Mouse (Mus musculus) embryonic facial prominence, embryonic 12.5 days (tissue): ENCODE measurements around the gene Ccdc136. TPM values are rescaled to one million over a fixed set of nuclear protein-coding genes. Genes with fewer than 3 reads are reported as not detected.
A peak's percentile ranks its signal among the peaks of the same experiment; 100 is the strongest.

ENCODE experiments used
- ATAC-seq: fragments of 200-750 bp; cut with Nextera tagmentation; 2 replicates; pipeline ENCODE4 v1.8.0; 2017; ENCODE audit not compliant: insufficient number of reproducible peaks, insufficient read depth, low FRiP score, low TSS enrichment
- H3K27ac ChIP-seq: fragments of 300-500 bp; sonication (generic); 2 replicates; pipeline ENCODE4 v1.5.1; 2016; ENCODE audit warnings: mild to moderate bottlenecking
- H3K27me3 ChIP-seq: fragments of 300-500 bp; sonication (generic); 2 replicates; pipeline ENCODE4 v1.6.1; 2016; ENCODE audit warnings: mild to moderate bottlenecking, moderate library complexity
- H3K36me3 ChIP-seq: fragments of 300-500 bp; sonication (generic); 2 replicates; pipeline ENCODE4 v1.6.1; 2016; ENCODE audit warnings: mild to moderate bottlenecking
- H3K4me1 ChIP-seq: fragments of 300-500 bp; sonication (generic); 2 replicates; pipeline ENCODE4 v1.6.1; 2016
- H3K4me2 ChIP-seq: fragments of 300-500 bp; sonication (generic); replicated peaks from 2 replicates; pipeline ENCODE4 v1.6.1; 2016; ENCODE audit warnings: mild to moderate bottlenecking, moderate library complexity
- H3K4me3 ChIP-seq: fragments of 300-500 bp; sonication (generic); 2 replicates; pipeline ENCODE4 v1.5.1; 2016; ENCODE audit warnings: mild to moderate bottlenecking
- H3K9ac ChIP-seq: fragments of 300-500 bp; sonication (generic); 2 replicates; pipeline ENCODE4 v1.6.1; 2016; ENCODE audit warnings: mild to moderate bottlenecking, moderate library complexity
- H3K9me3 ChIP-seq: fragments of 300-500 bp; sonication (generic); 2 replicates; pipeline ENCODE4 v1.6.1; 2016; ENCODE audit warnings: mild to moderate bottlenecking, moderate library complexity
- WGBS: fragments of 180-500 bp; shearing (Covaris S2); methylation state at CpG from one replicate; pipeline ENCODE4 v1.1.7; 2016; 5-methylcytosine and 5-hydroxymethylcytosine counted together
- polyA plus RNA-seq: library from polyadenylated mRNA; unstranded; fragments of >200 nt; fragmentation: Nextera tagmentation; extraction: Ambion mirVana; gene quantifications from 2 replicates; pipeline ENCODE4 v1.2.1, GENCODE M21; 2016

Ccdc136 gene
- polyA plus RNA-seq, 1 experiment from 2014 or later = 26.6 TPM

- 2% methylated on average over 24 of the region's 24 CpGs for WGBS
- Histone ChIP-seq H3K4me3 (peak overlapping the region; percentile 63), H3K4me2 (peak overlapping the region; percentile 88), H3K27me3 (peaks cover 19% of the 10 kb centered on the region), H3K27ac (peak overlapping the region; percentile 23), H3K9me3 (no peaks in the 10 kb centered on the region), H3K36me3 (no peaks in the 10 kb centered on the region), H3K4me1 (peaks cover 19% of the 10 kb centered on the region), H3K9ac (peak overlapping the region; percentile 77)
- peak; percentile 78 for ATAC-seq
Observed at GRCm38 (mm10) chr6:29396714-29397540, 818 bp downstream of the Ccdc136 start.

- Histone ChIP-seq H3K36me3 (no peaks in the 10 kb centered on the region), H3K27ac (peak overlapping the region; percentile 23; the same call in 1 of the 2 replicates), H3K4me2 (peak overlapping the region; percentile 88), H3K4me1 (peaks cover 19% of the 10 kb centered on the region), H3K4me3 (peak overlapping the region; percentile 63), H3K9me3 (no peaks in the 10 kb centered on the region), H3K27me3 (peaks cover 16% of the 10 kb centered on the region), H3K9ac (peak overlapping the region; percentile 77; the same call in 1 of the 2 replicates)
- WGBS = 8% methylated on average over 6 of the region's 6 CpGs
- ATAC-seq = no peak
Observed at GRCm38 (mm10) chr6:29397575-29397974, 1.5 kb downstream of the Ccdc136 start.

GRCm38 (mm10) chr6:29399851-29400250 lies 3.7 kb downstream of the Ccdc136 start:
- H3K36me3 ChIP-seq = no peaks in the 10 kb centered on the region
- peaks cover 11% of the 10 kb centered on the region for H3K27me3 ChIP-seq
- H3K4me2 ChIP-seq = no peak overlapping the region
- WGBS = 88% methylated on average over 4 of the region's 4 CpGs
- H3K9ac ChIP-seq = no peak overlapping the region
- no peak overlapping the region for H3K4me3 ChIP-seq
- H3K9me3 ChIP-seq = no peaks in the 10 kb centered on the region
- no peak overlapping the region for H3K27ac ChIP-seq
- H3K4me1 ChIP-seq = peaks cover 19% of the 10 kb centered on the region
- ATAC-seq = no peak

- no peak for ATAC-seq
- 6% methylated on average over 34 of the region's 34 CpGs for WGBS
- H3K27ac ChIP-seq = no peak overlapping the region
- H3K36me3 ChIP-seq = peaks cover 11% of the 10 kb centered on the region; the same call in 1 of the 2 replicates
- H3K4me3 ChIP-seq = no peak overlapping the region
- peaks cover 4% of the 10 kb centered on the region; the same call in 1 of the 2 replicates for H3K4me1 ChIP-seq
- H3K4me2 ChIP-seq = peak overlapping the region; percentile 45
- no peaks in the 10 kb centered on the region for H3K9me3 ChIP-seq
- H3K27me3 ChIP-seq = 0 out of 2 replicates have a peak, but pooled peaks cover 3% of the 10 kb centered on the region
- no peak overlapping the region for H3K9ac ChIP-seq
Observed at GRCm38 (mm10) chr6:29402693-29403342, 6.7 kb downstream of the Ccdc136 start.

DNA sequence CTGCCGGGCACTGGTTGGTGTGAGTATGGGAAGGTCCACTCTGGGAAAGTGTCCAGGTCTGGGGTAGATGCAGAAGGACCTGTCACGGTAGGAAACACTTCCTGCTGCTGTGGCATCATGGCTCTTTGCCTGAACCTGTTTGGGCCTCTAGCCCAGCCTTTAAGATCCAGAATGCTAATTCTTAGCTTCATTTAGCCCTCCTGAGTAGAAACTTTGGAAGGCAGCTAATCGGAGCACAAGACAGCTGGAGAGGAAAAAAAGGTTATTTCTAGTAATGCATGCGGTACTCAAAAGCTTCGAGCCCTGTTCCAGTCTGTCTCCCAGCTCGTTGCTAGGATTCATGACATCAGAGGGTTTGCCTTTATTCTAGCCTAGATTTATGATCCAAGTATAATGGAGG lies 10.3 kb downstream of the Ccdc136 start:
- 0 out of 2 replicates have a peak, but pooled peaks cover 3% of the 10 kb centered on the region for H3K27me3 ChIP-seq
- H3K36me3 ChIP-seq = peaks cover 32% of the 10 kb centered on the region
- H3K9ac ChIP-seq = no peak overlapping the region
- no peak overlapping the region for H3K4me3 ChIP-seq
- H3K9me3 ChIP-seq = no peaks in the 10 kb centered on the region
- whole genome bisulfite sequencing = 89% methylated on average over 6 of the region's 6 CpGs
- H3K4me2 ChIP-seq = no peak overlapping the region
- H3K27ac ChIP-seq = no peak overlapping the region
- no peaks in the 10 kb centered on the region for H3K4me1 ChIP-seq
- ATAC-seq = no peak

DNA sequence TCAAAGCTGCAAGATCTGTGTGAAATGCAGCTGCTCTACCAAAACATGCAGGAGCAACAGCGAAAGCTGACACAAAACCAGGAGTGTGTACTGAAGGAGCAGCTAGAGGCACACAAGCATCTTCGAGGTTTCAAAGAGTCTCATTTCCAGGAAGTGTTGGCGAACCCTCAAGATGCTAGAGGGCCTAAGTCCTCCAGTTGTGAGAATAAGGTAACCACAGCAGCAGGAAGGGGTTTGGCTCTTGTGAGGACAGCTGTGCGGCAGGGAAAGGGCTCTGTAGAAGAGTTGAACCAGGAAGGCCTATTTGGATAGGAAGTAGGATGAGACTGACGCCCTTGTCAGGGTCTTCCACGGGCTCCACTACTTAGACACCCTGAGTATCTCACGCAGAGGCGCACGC lies 19.3 kb downstream of the Ccdc136 start:
- no peak overlapping the region for H3K4me3 ChIP-seq
- WGBS = 84% methylated on average over 9 of the region's 9 CpGs
- no peaks in the 10 kb centered on the region for H3K4me1 ChIP-seq
- no peak overlapping the region for H3K9ac ChIP-seq
- ATAC-seq = no peak
- peaks cover 35% of the 10 kb centered on the region for H3K36me3 ChIP-seq
- H3K27me3 ChIP-seq = no peaks in the 10 kb centered on the region
- H3K4me2 ChIP-seq = no peak overlapping the region
- no peaks in the 10 kb centered on the region for H3K9me3 ChIP-seq
- H3K27ac ChIP-seq = no peak overlapping the region

GRCm38 (mm10) chr6:29420596-29420995 lies 24.5 kb downstream of the Ccdc136 start:
- H3K4me1 ChIP-seq = no peaks in the 10 kb centered on the region
- ATAC-seq = no peak
- peaks cover 14% of the 10 kb centered on the region; the same call in 1 of the 2 replicates for H3K36me3 ChIP-seq
- no peak overlapping the region for H3K9ac ChIP-seq
- no peaks in the 10 kb centered on the region for H3K27me3 ChIP-seq
- H3K27ac ChIP-seq = no peak overlapping the region
- no peaks in the 10 kb centered on the region for H3K9me3 ChIP-seq
- no peak overlapping the region for H3K4me2 ChIP-seq
- WGBS = 89% methylated on average over 2 of the region's 2 CpGs
- H3K4me3 ChIP-seq = no peak overlapping the region

- WGBS = 85% methylated on average over 8 of the region's 8 CpGs
- no peaks in the 10 kb centered on the region for H3K9me3 ChIP-seq
- H3K9ac ChIP-seq = no peak overlapping the region
Observed at GRCm38 (mm10) chr6:29425118-29425517, 29.0 kb downstream of the Ccdc136 start.

DNA sequence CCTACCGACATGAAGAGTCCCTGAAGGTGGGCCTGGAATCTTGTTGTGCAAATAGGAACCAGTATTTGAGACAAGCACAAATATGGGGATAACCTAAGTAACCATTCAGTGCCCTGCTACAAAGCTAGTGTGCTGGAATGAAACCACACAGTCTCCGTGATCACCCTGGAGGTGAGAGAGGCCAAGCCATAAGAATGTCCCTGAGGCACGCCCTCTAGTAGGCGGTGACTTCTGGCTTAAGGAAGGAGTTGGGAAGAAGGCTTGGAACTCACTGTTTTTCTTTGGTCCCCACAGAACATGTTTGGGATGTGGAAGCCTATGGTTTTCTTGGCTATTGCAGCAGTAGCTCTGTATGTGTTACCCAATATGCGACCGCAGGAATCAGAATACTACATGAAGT lies 30.2 kb downstream of the Ccdc136 start:
- no peaks in the 10 kb centered on the region for H3K9me3 ChIP-seq
- no peak overlapping the region for H3K4me2 ChIP-seq
- H3K27me3 ChIP-seq = peaks cover 1% of the 10 kb centered on the region; the same call in 1 of the 2 replicates
- peaks cover 8% of the 10 kb centered on the region for H3K4me1 ChIP-seq
- H3K27ac ChIP-seq = no peak overlapping the region
- 70% methylated on average over 6 of the region's 6 CpGs for WGBS
- H3K9ac ChIP-seq = no peak overlapping the region
- no peaks in the 10 kb centered on the region for H3K36me3 ChIP-seq
- H3K4me3 ChIP-seq = no peak overlapping the region
- ATAC-seq = no peak

More at GRCm38 (mm10) chr6:29425118-29425517, 29.0 kb downstream of the Ccdc136 start:
- no peaks in the 10 kb centered on the region for H3K4me1 ChIP-seq
- no peak overlapping the region for H3K4me3 ChIP-seq
- no peak overlapping the region for H3K4me2 ChIP-seq
- no peak overlapping the region for H3K27ac ChIP-seq
- no peak for ATAC-seq
- H3K27me3 ChIP-seq = no peaks in the 10 kb centered on the region
- H3K36me3 ChIP-seq = no peaks in the 10 kb centered on the region

DNA sequence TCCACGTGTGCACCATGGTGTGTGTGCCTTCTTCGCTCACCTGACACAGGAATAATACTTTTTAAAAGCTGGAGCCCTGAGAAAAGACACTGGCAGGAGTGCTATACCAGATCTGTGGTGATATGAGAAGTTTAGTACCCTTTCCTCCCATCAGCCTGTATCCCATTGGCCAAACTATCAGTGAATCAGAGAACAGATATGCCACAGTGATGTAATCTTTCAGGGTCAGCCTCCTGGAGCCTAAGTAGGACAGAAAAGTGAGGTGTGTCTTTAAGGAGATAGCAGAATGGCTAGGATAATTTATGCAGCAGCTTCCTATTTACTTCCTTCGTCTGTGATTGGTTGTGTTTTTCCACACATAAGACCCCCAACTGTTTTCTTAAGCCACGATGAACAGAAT lies 32.1 kb downstream of the Ccdc136 start:
- Histone ChIP-seq H3K4me3 (no peak overlapping the region), H3K36me3 (no peaks in the 10 kb centered on the region), H3K27ac (no peak overlapping the region), H3K9me3 (no peaks in the 10 kb centered on the region), H3K4me1 (peaks cover 22% of the 10 kb centered on the region), H3K9ac (no peak overlapping the region), H3K4me2 (no peak overlapping the region), H3K27me3 (peaks cover 16% of the 10 kb centered on the region)
- WGBS = 58% methylated on average over 4 of the region's 4 CpGs
- ATAC-seq = no peak

- no peak for ATAC-seq
- H3K36me3 ChIP-seq = no peaks in the 10 kb centered on the region
- no peak overlapping the region; the same call in 1 of the 2 replicates for H3K9ac ChIP-seq
- no peak overlapping the region for H3K4me3 ChIP-seq
- no peak overlapping the region for H3K27ac ChIP-seq
- H3K4me1 ChIP-seq = peaks cover 44% of the 10 kb centered on the region
- no peak overlapping the region for H3K4me2 ChIP-seq
- H3K9me3 ChIP-seq = no peaks in the 10 kb centered on the region
- WGBS = 42% methylated on average over 15 of the region's 15 CpGs
- peaks cover 29% of the 10 kb centered on the region for H3K27me3 ChIP-seq
Observed at GRCm38 (mm10) chr6:29430681-29431420, 34.7 kb downstream of the Ccdc136 start.
